8 mouse cellular contexts compared by ENCODE assay signal in genomic region chr8:121951656-121952009, GRCm38 (mm10). TPM values are rescaled to one million over a fixed set of nuclear protein-coding genes. Genes with fewer than 3 reads are reported as not detected.
A peak's percentile ranks its signal among the peaks of the same experiment; 100 is the strongest.
DNase-seq lines count a peak whose midpoint lies in the region; ATAC-seq lines count a peak whose summit lies in the region.

No protein-coding gene starts in this region.

- no peak for ATAC-seq in kidney, embryonic 15.5 days (replicated peaks; ENCODE audit: low FRiP score)
- ATAC-seq in hindbrain, embryonic 13.5 days (ENCODE audit: low FRiP score) = no peak
- no peak for ATAC-seq in midbrain, embryonic 16.5 days

- WGBS in kidney, embryonic 15.5 days = 29% methylated on average over 7 of the region's 7 CpGs
- 42% methylated on average over 7 of the region's 7 CpGs for WGBS in hindbrain, embryonic 13.5 days
- WGBS in midbrain, embryonic 16.5 days = 32% methylated on average over 7 of the region's 7 CpGs

- no peak for DNase-seq in kidney, postnatal 4 days
- DNase-seq in adrenal gland, postnatal 10 days = no peak
- no peak for DNase-seq in thymus, postnatal 0 days (ENCODE audit: low spot score)
- DNase-seq in thymus, adult 18-20 months = no peak

- H3K27me3 ChIP-seq in kidney, embryonic 15.5 days = no peaks in the 10 kb centered on the region
- no peaks in the 10 kb centered on the region for H3K27me3 ChIP-seq in hindbrain, embryonic 13.5 days
- no peaks in the 10 kb centered on the region for H3K27me3 ChIP-seq in midbrain, embryonic 16.5 days (ENCODE audit: control insufficient read depth, insufficient read depth, low read depth, low read length)

- peak overlapping the region; percentile 86 for H3K4me3 ChIP-seq in kidney, embryonic 15.5 days (replicated peaks)
- H3K4me3 ChIP-seq in brown adipose tissue, adult 24 weeks (ENCODE audit: insufficient read depth, low read depth, low read length) = peak overlapping the region; percentile 87
- peak overlapping the region; percentile 72 for H3K4me3 ChIP-seq in hindbrain, embryonic 13.5 days
- H3K4me3 ChIP-seq in midbrain, embryonic 16.5 days (ENCODE audit: low read depth, low read length) = peak overlapping the region; percentile 92

- peak overlapping the region; percentile 67 for H3K4me2 ChIP-seq in kidney, embryonic 15.5 days
- peak overlapping the region; percentile 92 for H3K4me2 ChIP-seq in hindbrain, embryonic 13.5 days
- peak overlapping the region; percentile 97 for H3K4me2 ChIP-seq in midbrain, embryonic 16.5 days (ENCODE audit: low read length)

- peak overlapping the region; percentile 98 for H3K9ac ChIP-seq in kidney, embryonic 15.5 days
- peak overlapping the region; percentile 99 for H3K9ac ChIP-seq in hindbrain, embryonic 13.5 days
- peak overlapping the region; percentile 96 for H3K9ac ChIP-seq in midbrain, embryonic 16.5 days (ENCODE audit: low read depth, low read length)

- H3K36me3 ChIP-seq in kidney, embryonic 15.5 days = peaks cover 34% of the 10 kb centered on the region
- peaks cover 20% of the 10 kb centered on the region for H3K36me3 ChIP-seq in hindbrain, embryonic 13.5 days
- no peaks in the 10 kb centered on the region; the same call in 1 of the 2 replicates for H3K36me3 ChIP-seq in midbrain, embryonic 16.5 days (ENCODE audit: control insufficient read depth, insufficient read depth, low read length)

- H3K9me3 ChIP-seq in kidney, embryonic 15.5 days (replicated peaks) = no peaks in the 10 kb centered on the region
- H3K9me3 ChIP-seq in hindbrain, embryonic 13.5 days = no peaks in the 10 kb centered on the region
- H3K9me3 ChIP-seq in midbrain, embryonic 16.5 days (replicated peaks; ENCODE audit: control insufficient read depth, low read length, poor library complexity, severe bottlenecking) = no peaks in the 10 kb centered on the region

- peaks cover 69% of the 10 kb centered on the region for H3K4me1 ChIP-seq in kidney, embryonic 15.5 days
- H3K4me1 ChIP-seq in brown adipose tissue, adult 24 weeks (ENCODE audit: control insufficient read depth, insufficient read depth, insufficient read length, low read length) = peaks cover 11% of the 10 kb centered on the region
- H3K4me1 ChIP-seq in hindbrain, embryonic 13.5 days (replicated peaks) = peaks cover 63% of the 10 kb centered on the region
- peaks cover 35% of the 10 kb centered on the region for H3K4me1 ChIP-seq in midbrain, embryonic 16.5 days (ENCODE audit: control insufficient read depth, insufficient read depth, low read length)

- H3K27ac ChIP-seq in kidney, embryonic 15.5 days = 0 out of 2 replicates have a peak overlapping the region, but pooled peaks have one; percentile 54
- H3K27ac ChIP-seq in brown adipose tissue, adult 24 weeks (replicated peaks; ENCODE audit: low read depth, low read length) = no peak overlapping the region
- peak overlapping the region; percentile 97 for H3K27ac ChIP-seq in hindbrain, embryonic 13.5 days
- peak overlapping the region; percentile 96 for H3K27ac ChIP-seq in midbrain, embryonic 16.5 days (ENCODE audit: low read length)

RNA-seq across cellular contexts. Expression of gene Banp, which starts 2.1 kb away (rescaled TPM):
- polyA plus RNA-seq in kidney, embryonic 15.5 days (2015; fragmentation: Nextera tagmentation; extraction: Ambion mirVana) = 41.2 and 43.3 TPM in 2 replicates
- polyA plus RNA-seq in brown adipose tissue, adult 24 weeks (2012; ENCODE audit: insufficient read depth, insufficient read length, missing spikeins) = 2.6 and 11.8 TPM in 2 replicates
- polyA plus RNA-seq in hindbrain, embryonic 13.5 days (2015; fragmentation: Nextera tagmentation; extraction: Ambion mirVana) = 50.3 and 59.0 TPM in 2 replicates
- 54.7 and 55.7 TPM in 2 replicates for polyA plus RNA-seq in midbrain, embryonic 16.5 days (2015; fragmentation: Nextera tagmentation; extraction: Ambion mirVana)
- total RNA-seq in adrenal gland, postnatal 10 days (2021) = 10 to 100 TPM; 14.0 to 21.3 TPM
- polyA plus RNA-seq in thymus, postnatal 0 days (2015; fragmentation: Nextera tagmentation; extraction: Ambion mirVana) = 29.4 and 38.9 TPM in 2 replicates

RNA-seq across cellular contexts. Expression of gene Car5a, which starts 6.9 kb away (rescaled TPM):
- polyA plus RNA-seq in kidney, embryonic 15.5 days (2015; fragmentation: Nextera tagmentation; extraction: Ambion mirVana) = 0.40 TPM in 1 of 2 replicates, not detected in the other
- polyA plus RNA-seq in brown adipose tissue, adult 24 weeks (2012; ENCODE audit: insufficient read depth, insufficient read length, missing spikeins) = not detected in 2 replicates
- polyA plus RNA-seq in hindbrain, embryonic 13.5 days (2015; fragmentation: Nextera tagmentation; extraction: Ambion mirVana) = 0.19 and 0.43 TPM in 2 replicates
- polyA plus RNA-seq in midbrain, embryonic 16.5 days (2015; fragmentation: Nextera tagmentation; extraction: Ambion mirVana) = 0.55 and 0.60 TPM in 2 replicates
- total RNA-seq in adrenal gland, postnatal 10 days (2021) = 1 to 10 TPM; 2.3 to 4.6 TPM
- polyA plus RNA-seq in thymus, postnatal 0 days (2015; fragmentation: Nextera tagmentation; extraction: Ambion mirVana) = 0.13 and 0.22 TPM in 2 replicates

RNA-seq across cellular contexts. Expression of gene Slc7a5, which starts 44.1 kb away (rescaled TPM):
- polyA plus RNA-seq in kidney, embryonic 15.5 days (2015; fragmentation: Nextera tagmentation; extraction: Ambion mirVana) = 16.7 and 19.3 TPM in 2 replicates
- polyA plus RNA-seq in brown adipose tissue, adult 24 weeks (2012; ENCODE audit: insufficient read depth, insufficient read length, missing spikeins) = 0.67 TPM in 1 of 2 replicates, not detected in the other
- polyA plus RNA-seq in hindbrain, embryonic 13.5 days (2015; fragmentation: Nextera tagmentation; extraction: Ambion mirVana) = 37.9 and 39.7 TPM in 2 replicates
- 48.9 and 50.8 TPM in 2 replicates for polyA plus RNA-seq in midbrain, embryonic 16.5 days (2015; fragmentation: Nextera tagmentation; extraction: Ambion mirVana)
- 10 to 100 TPM; 32.0 to 47.2 TPM for total RNA-seq in adrenal gland, postnatal 10 days (2021)
- 15.0 and 16.7 TPM in 2 replicates for polyA plus RNA-seq in thymus, postnatal 0 days (2015; fragmentation: Nextera tagmentation; extraction: Ambion mirVana)
